Mouse (Mus musculus): ENCODE measurements at regions not wholly inside any gene's neighbourhood (a gene's known extent, or its start where the extent isn't known, plus 50 kb on each side); places are given as distances from the start of the nearest gene placed in this dataset.

- TF ChIP-seq CTCF (IDR thresholded peaks at IDR 0.05) (no peak), POLR2A (IDR thresholded peaks at IDR 0.05; ENCODE audit: insufficient read depth, low read depth, low read length) (no peak), EP300 (IDR thresholded peaks at IDR 0.05; ENCODE audit: insufficient read depth, low read depth, low read length) (no peak)
Observed at GRCm38 (mm10) chr16:12359116-12359515, 375.2 kb downstream of the Shisa9 start.

Data from heart, adult 2 months (tissue).